ENCODE assay signal across 26 mouse cellular contexts in the genomic region with DNA sequence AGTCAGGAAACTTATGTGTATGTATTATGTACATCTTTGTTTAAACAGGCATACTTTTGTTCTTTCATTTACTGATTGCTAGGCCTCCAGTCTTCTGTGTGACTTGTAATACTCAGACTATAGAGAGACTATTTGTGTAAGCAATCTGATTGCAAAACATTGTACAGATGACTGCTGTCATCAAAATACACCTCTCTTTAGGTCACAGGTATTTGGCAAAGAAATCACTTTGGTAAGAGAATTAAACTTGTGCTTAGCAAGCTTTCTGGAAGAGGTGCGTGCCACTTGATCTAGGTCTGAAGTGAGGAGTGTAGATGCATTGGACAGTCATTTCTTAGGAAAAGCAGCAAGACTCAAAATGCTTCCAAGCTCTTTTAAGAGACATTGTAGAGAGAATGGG.
"Had no signal": no experiment of that assay in that cellular context is flagged by ENCODE, and none has a peak within 500 bp of the region (broad histone marks: within the 10 kb centered on the region; RNA-seq: fewer than 3 reads in every experiment).

No protein-coding gene starts in this region.

- DNase-seq: gastrocnemius, adult 2 months; gastrocnemius, postnatal 10 days; gastrocnemius, postnatal 25 days; heart, adult 11 months; heart, adult 2 months; heart, postnatal 14 days; heart, postnatal 36 days; kidney, adult 18-20 months; kidney, adult 8-10 months; kidney, postnatal 10 days; kidney, postnatal 25 days; kidney, postnatal 4 days had no signal

- H3K36me3 ChIP-seq: heart, embryonic 13.5 days; heart, embryonic 15.5 days; hindbrain, embryonic 12.5 days; intestine, embryonic 15.5 days; limb, embryonic 12.5 days had no signal

- H3K4me2 ChIP-seq: heart, embryonic 11.5 days; heart, embryonic 13.5 days; heart, embryonic 15.5 days; hindbrain, embryonic 12.5 days; hindbrain, embryonic 14.5 days; intestine, embryonic 15.5 days; limb, embryonic 12.5 days; liver, embryonic 11.5 days had no signal

- H3K9ac ChIP-seq: heart, embryonic 13.5 days; heart, embryonic 15.5 days; hindbrain, embryonic 12.5 days; hindbrain, embryonic 14.5 days; intestine, embryonic 15.5 days; limb, embryonic 12.5 days had no signal

- H3K4me3 ChIP-seq: gastrocnemius, adult 2 months; heart, adult 2 months; heart, embryonic 13.5 days; heart, embryonic 15.5 days; hindbrain, embryonic 12.5 days; intestine, embryonic 15.5 days; layer of hippocampus, adult 2 months; left cerebral cortex, adult 2 months; limb, embryonic 10.5 days; limb, embryonic 12.5 days had no signal

- H3K27me3 ChIP-seq: heart, embryonic 13.5 days; heart, embryonic 15.5 days; hindbrain, embryonic 12.5 days; intestine, embryonic 15.5 days; limb, embryonic 12.5 days had no signal

- ATAC-seq: hindbrain, embryonic 16.5 days; inflammation-experienced regulatory T-cells, adult 6 months; intestine, embryonic 15.5 days; intestine, postnatal 0 days had no signal

- H3K27ac ChIP-seq: gastrocnemius, adult 2 months; heart, adult 2 months; heart, embryonic 13.5 days; heart, embryonic 15.5 days; hindbrain, embryonic 12.5 days; hindbrain, embryonic 14.5 days; intestine, embryonic 15.5 days; layer of hippocampus, adult 2 months; left cerebral cortex, adult 2 months; limb, embryonic 10.5 days; limb, embryonic 12.5 days had no signal

- H3K9me3 ChIP-seq: heart, embryonic 13.5 days; heart, embryonic 15.5 days; hindbrain, embryonic 12.5 days; intestine, embryonic 15.5 days; limb, embryonic 10.5 days; limb, embryonic 12.5 days had no signal
